Mouse (Mus musculus) myocyte (in vitro differentiated cells): ENCODE results near the gene Gm20695. TPM values are rescaled to one million over a fixed set of nuclear protein-coding genes. Genes with fewer than 3 reads are reported as not detected.

Source experiments
- H3K27me3 ChIP-seq: one replicate; pipeline ENCODE4 v1.6.1; 2011; ENCODE audit not compliant: control insufficient read depth, insufficient read depth, insufficient read length
- H3K36me3 ChIP-seq: one replicate; pipeline ENCODE4 v1.6.1; 2011; ENCODE audit not compliant: control insufficient read depth, insufficient read depth
- H3K4me2 ChIP-seq: one replicate; pipeline ENCODE4 v1.6.1; 2011; ENCODE audit warnings: low read depth, control low read depth
- H3K4me3 ChIP-seq: one replicate; pipeline ENCODE4 v1.5.1; 2011; ENCODE audit warnings: mild to moderate bottlenecking, control low read depth, moderate library complexity
- H3K79me2 ChIP-seq: one replicate; pipeline ENCODE4 v1.6.1; 2011; ENCODE audit not compliant: control insufficient read depth, insufficient read depth
- H3ac ChIP-seq: one replicate; pipeline ENCODE4 v1.6.1; 2011; ENCODE audit not compliant: control insufficient read depth, insufficient read length
- CEBPB ChIP-seq: IDR thresholded peaks from 2 replicates; pipeline ENCODE4 v1.6.1; 2011; ENCODE audit warnings: mild to moderate bottlenecking, moderate library complexity; ENCODE audit not compliant: poor library complexity, insufficient read depth, severe bottlenecking
- E2F4 ChIP-seq: IDR thresholded peaks from one replicate; pipeline ENCODE4 v1.6.1; 2011; ENCODE audit warnings: mild to moderate bottlenecking, control low read depth, moderate library complexity; ENCODE audit not compliant: insufficient read depth
- MAX ChIP-seq: IDR thresholded peaks from one replicate; pipeline ENCODE4 v1.6.1; 2011; ENCODE audit warnings: low read depth, mild to moderate bottlenecking, control low read depth
- MYOD1 ChIP-seq, 3 experiments: IDR thresholded peaks; one replicate each; pipeline ENCODE4 v1.6.1; 2011; ENCODE audit warnings: control low read depth in 2 of 3, low read depth in 2 of 3, mild to moderate bottlenecking in 2 of 3, moderate library complexity in 1 of 3; ENCODE audit not compliant: insufficient read length in 2 of 3, control insufficient read depth in 1 of 3
- MYOG ChIP-seq, 3 experiments: IDR thresholded peaks; one replicate each; pipeline ENCODE4 v1.6.1; 2011; ENCODE audit warnings: control low read depth in 2 of 3, low read depth in 2 of 3, mild to moderate bottlenecking in 2 of 3; ENCODE audit not compliant: insufficient read length in 2 of 3, control insufficient read depth in 1 of 3, insufficient read depth in 1 of 3
- POLR2A ChIP-seq: IDR thresholded peaks from one replicate; pipeline ENCODE4 v1.6.1; 2011; ENCODE audit warnings: low read depth, mild to moderate bottlenecking, control low read depth, moderate library complexity; ENCODE audit not compliant: insufficient read length
- POLR2AphosphoS2 ChIP-seq: IDR thresholded peaks from one replicate; pipeline ENCODE4 v1.6.1; 2011; ENCODE audit warnings: low read depth, control low read depth; ENCODE audit not compliant: insufficient read length
- REST ChIP-seq: IDR thresholded peaks from one replicate; pipeline ENCODE4 v1.6.1; 2011; ENCODE audit warnings: mild to moderate bottlenecking, control low read depth, moderate library complexity; ENCODE audit not compliant: insufficient read depth, insufficient read length
- SRF ChIP-seq: IDR thresholded peaks from one replicate; pipeline ENCODE4 v1.6.1; 2011; ENCODE audit warnings: low read depth; ENCODE audit not compliant: control insufficient read depth, insufficient read length
- TCF12 ChIP-seq: IDR thresholded peaks from one replicate; pipeline ENCODE4 v1.6.1; 2011; ENCODE audit warnings: mild to moderate bottlenecking, control low read depth; ENCODE audit not compliant: poor library complexity, insufficient read depth, severe bottlenecking
- TCF3 ChIP-seq: IDR thresholded peaks from one replicate; pipeline ENCODE4 v1.6.1; 2011; ENCODE audit warnings: low read depth, control low read depth; ENCODE audit not compliant: insufficient read length
- USF1 ChIP-seq: IDR thresholded peaks from one replicate; pipeline ENCODE4 v1.6.1; 2011; ENCODE audit warnings: low read depth, mild to moderate bottlenecking, control low read depth, moderate library complexity
- polyA plus RNA-seq: library from polyadenylated mRNA; unstranded; fragments of >200 nt; fragmentation: generic; extraction: Trizol; gene quantifications from one replicate; pipeline ENCODE4 v1.2.1, GENCODE M21; 2012; ENCODE audit warnings: missing spikeins

Gm20695 gene
- polyA plus RNA-seq, 1 experiment = 0.18 TPM

GRCm38 (mm10) chr16:3928582-3928981, 44.1 kb downstream of the Gm20695 start:
- Histone ChIP-seq H3K79me2 (no peaks in the 10 kb centered on the region), H3K36me3 (peaks cover 10% of the 10 kb centered on the region), H3K27me3 (no peaks in the 10 kb centered on the region), H3K4me3 (no peak overlapping the region), H3K4me2 (no peak overlapping the region), H3ac (no peak overlapping the region)
- TF ChIP-seq POLR2AphosphoS2 (no peak), MYOG (IDR thresholded peaks at IDR 0.05; ENCODE audit: control insufficient read depth in 1 of 3, insufficient read depth in 1 of 3, insufficient read length in 2 of 3, low read depth in 2 of 3) (no peak), TCF12 (no peak), POLR2A (no peak), USF1 (no peak), TCF3 (no peak), MAX (no peak), MYOD1 (IDR thresholded peaks at IDR 0.05; ENCODE audit: control insufficient read depth in 1 of 3, insufficient read length in 2 of 3, low read depth in 2 of 3) (no peak), REST (no peak), E2F4 (no peak), CEBPB (no peak), SRF (no peak)

DNA sequence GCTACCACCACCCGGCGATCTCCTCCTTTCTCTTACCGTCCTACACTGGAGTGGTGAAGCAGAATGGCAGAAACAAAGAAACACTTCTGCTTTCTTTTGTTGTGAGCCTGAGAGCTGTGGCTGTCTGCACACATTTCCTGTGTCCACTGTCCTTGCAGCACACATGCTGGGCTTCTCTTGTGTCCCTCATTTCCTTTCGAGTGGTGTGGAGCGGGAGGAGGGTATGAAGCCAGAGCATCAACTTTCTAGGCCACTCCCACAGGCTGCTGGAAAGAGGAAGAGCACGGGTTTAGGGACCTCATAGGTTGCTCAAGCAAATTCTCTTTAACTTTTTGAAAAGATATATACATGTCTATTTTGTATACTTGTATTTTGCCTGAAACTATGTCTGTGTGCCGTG, 44.7 kb downstream of the Gm20695 start:
- H3K27me3 ChIP-seq = no peaks in the 10 kb centered on the region
- H3K79me2 ChIP-seq = no peaks in the 10 kb centered on the region
- no peak overlapping the region for H3K4me3 ChIP-seq
- TF ChIP-seq TCF3 (no peak), USF1 (no peak), TCF12 (no peak), POLR2AphosphoS2 (no peak), SRF (no peak), MYOG (IDR thresholded peaks at IDR 0.05; ENCODE audit: control insufficient read depth in 1 of 3, insufficient read depth in 1 of 3, insufficient read length in 2 of 3, low read depth in 2 of 3) (no peak), MYOD1 (IDR thresholded peaks at IDR 0.05; ENCODE audit: control insufficient read depth in 1 of 3, insufficient read length in 2 of 3, low read depth in 2 of 3) (no peak), E2F4 (no peak), POLR2A (no peak), MAX (no peak), REST (no peak), CEBPB (no peak)
- no peak overlapping the region for H3K4me2 ChIP-seq
- H3ac ChIP-seq = no peak overlapping the region
- H3K36me3 ChIP-seq = peaks cover 10% of the 10 kb centered on the region

GRCm38 (mm10) chr16:3933536-3933935, 49.1 kb downstream of the Gm20695 start:
- Histone ChIP-seq H3K36me3 (peaks cover 9% of the 10 kb centered on the region), H3K27me3 (no peaks in the 10 kb centered on the region), H3K4me2 (no peak overlapping the region), H3K4me3 (no peak overlapping the region), H3K79me2 (no peaks in the 10 kb centered on the region), H3ac (no peak overlapping the region)
- TF ChIP-seq MAX = no peak
- TF ChIP-seq CEBPB = 0 out of 2 replicates have a peak, but pooled peaks have one; percentile 47
- no peak for TF ChIP-seq SRF

- H3K36me3 ChIP-seq = peaks cover 9% of the 10 kb centered on the region
- TF ChIP-seq REST = no peak
- H3K27me3 ChIP-seq = no peaks in the 10 kb centered on the region
- no peaks in the 10 kb centered on the region for H3K79me2 ChIP-seq
- no peak overlapping the region for H3K4me3 ChIP-seq
- no peak overlapping the region for H3ac ChIP-seq
- H3K4me2 ChIP-seq = no peak overlapping the region
Measured at GRCm38 (mm10) chr16:3934091-3934490, 49.6 kb downstream of the Gm20695 start.

- H3K79me2 ChIP-seq = no peaks in the 10 kb centered on the region
- no peak overlapping the region for H3ac ChIP-seq
- peaks cover 9% of the 10 kb centered on the region for H3K36me3 ChIP-seq
- no peaks in the 10 kb centered on the region for H3K27me3 ChIP-seq
- TF ChIP-seq REST (no peak), TCF12 (no peak), SRF (no peak), POLR2AphosphoS2 (no peak), USF1 (no peak), POLR2A (no peak), MYOD1 (IDR thresholded peaks at IDR 0.05; ENCODE audit: control insufficient read depth in 1 of 3, insufficient read length in 2 of 3, low read depth in 2 of 3) (no peak), E2F4 (no peak), MAX (no peak), MYOG (IDR thresholded peaks at IDR 0.05; ENCODE audit: control insufficient read depth in 1 of 3, insufficient read depth in 1 of 3, insufficient read length in 2 of 3, low read depth in 2 of 3) (no peak), TCF3 (no peak), CEBPB (no peak)
- no peak overlapping the region for H3K4me3 ChIP-seq
- no peak overlapping the region for H3K4me2 ChIP-seq
Measured at GRCm38 (mm10) chr16:3934701-3935100, 50.3 kb downstream of the Gm20695 start.
